ENCODE assay signal across 1 mouse cellular context in the genomic region with DNA sequence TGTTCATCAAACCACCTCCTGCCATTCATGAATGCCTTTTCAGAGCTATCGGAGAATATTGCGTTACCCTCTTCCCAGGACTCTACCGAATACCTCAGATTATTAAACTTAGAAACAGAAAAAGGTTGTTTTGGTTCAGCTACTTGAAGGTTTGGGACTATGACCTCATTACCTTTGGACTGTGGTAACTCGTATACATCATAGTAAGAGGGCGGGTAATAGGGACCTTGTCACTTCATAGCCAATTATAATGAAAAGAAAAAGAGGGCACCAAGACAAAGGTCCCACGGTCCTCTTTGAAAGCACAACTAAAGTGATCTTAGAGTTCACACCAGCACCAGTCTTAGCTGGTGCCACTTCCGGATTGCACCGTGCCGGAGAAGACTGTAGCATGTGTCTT.
TF ChIP-seq lines count a peak whose summit lies in the region.

No protein-coding gene starts in this region.

TF ChIP-seq in MEL, 35 proteins besides CTCF, POLR2A, EP300 and RAD21 (continued from another document):
- no peak for TF ChIP-seq ZKSCAN1 (IDR thresholded peaks at IDR 0.05; ENCODE audit: low read depth, low read length)
- no peak for TF ChIP-seq MEF2A (IDR thresholded peaks at IDR 0.05; ENCODE audit: extremely low read depth, insufficient replicate concordance, low read depth, low read length, poor library complexity, severe bottlenecking)
- no peak for TF ChIP-seq GABPA (IDR thresholded peaks at IDR 0.05; ENCODE audit: low read depth, low read length)
- TF ChIP-seq CHD2 (IDR thresholded peaks at IDR 0.05; ENCODE audit: low read length), result no peak
- no peak for TF ChIP-seq TCF12 (IDR thresholded peaks at IDR 0.05; ENCODE audit: low read depth, low read length)
- TF ChIP-seq BHLHE40 (IDR thresholded peaks at IDR 0.05; ENCODE audit: borderline replicate concordance, low read depth, low read length), result no peak
- TF ChIP-seq GATA1 (IDR thresholded peaks at IDR 0.05; ENCODE audit: low read depth, low read length), result no peak
- TF ChIP-seq NELFE (IDR thresholded peaks at IDR 0.05; ENCODE audit: low read depth, low read length), result no peak
- TF ChIP-seq TAL1 (IDR thresholded peaks at IDR 0.05; ENCODE audit: low read length), result no peak
